Mouse (Mus musculus): ENCODE results near the gene Clybl. TPM values are rescaled to one million over a fixed set of nuclear protein-coding genes. Genes with fewer than 3 reads are reported as not detected.

The Clybl gene
- total and polyA plus RNA-seq, 3 experiments: 13.4 to 36.6 TPM; not detected in 1

- Histone ChIP-seq H3K4me3 (ENCODE audit: control insufficient read depth in 1 of 2, insufficient read depth in 1 of 2, low read depth in 2 of 2, low read length in 2 of 2) (no peak overlapping the region), H3K79me2 (ENCODE audit: control insufficient read depth, insufficient read depth, low read length, poor library complexity) (no peaks in the 10 kb centered on the region), H3K9me3 (replicated peaks; ENCODE audit: insufficient read depth, low read length) (no peaks in the 10 kb centered on the region), H3K4me1 (ENCODE audit: control insufficient read depth in 1 of 2, insufficient read depth in 2 of 2, low read length in 2 of 2) (no peaks in the 10 kb centered on the region), H3K36me3 (ENCODE audit: control insufficient read depth in 1 of 2, insufficient read depth in 2 of 2, low read length in 2 of 2) (peaks cover 0 to 3% of the 10 kb centered on the region in 2 experiments; a peak in 1 of 4 replicates), H3K9ac (ENCODE audit: control insufficient read depth, low read depth, low read length, poor library complexity, severe bottlenecking) (no peak overlapping the region), H3K27ac (ENCODE audit: control insufficient read depth, low read depth, low read length) (no peak overlapping the region), H3K27me3 (ENCODE audit: control insufficient read depth in 1 of 2, insufficient read depth in 2 of 2, low read length in 2 of 2) (no peaks in the 10 kb centered on the region)
- TF ChIP-seq MAX (IDR thresholded peaks at IDR 0.05; ENCODE audit: low read length) (no peak), TAL1 (IDR thresholded peaks at IDR 0.05; ENCODE audit: low read length) (no peak)
- no peak for DNase-seq (ENCODE audit: low read depth, low spot score)
Measured at GRCm38 (mm10) chr14:122196851-122197250, 15.3 kb downstream of the Clybl start.

GRCm38 (mm10) chr14:122200247-122200885 lies 18.9 kb downstream of the Clybl start:
- H3K27ac ChIP-seq (ENCODE audit: control insufficient read depth, low read depth, low read length): no peak overlapping the region
- no peak for TF ChIP-seq UBTF (IDR thresholded peaks at IDR 0.05; ENCODE audit: borderline replicate concordance, insufficient read depth, low read depth, low read length)
- TF ChIP-seq ZC3H11A (IDR thresholded peaks at IDR 0.05; ENCODE audit: low read depth, low read length): no peak
- no peak for TF ChIP-seq POLR2AphosphoS2 (IDR thresholded peaks at IDR 0.05; ENCODE audit: low read length)
- no peak for TF ChIP-seq MYB (IDR thresholded peaks at IDR 0.05; ENCODE audit: low read depth, low read length)
- TF ChIP-seq MAFK (IDR thresholded peaks at IDR 0.05; ENCODE audit: borderline replicate concordance, low read depth, low read length): no peak
- TF ChIP-seq EP300 (IDR thresholded peaks at IDR 0.05; ENCODE audit: low read depth in 1 of 2, low read length in 2 of 2): no peak
- no peak for TF ChIP-seq BHLHE40 (IDR thresholded peaks at IDR 0.05; ENCODE audit: borderline replicate concordance, low read depth, low read length)
- TF ChIP-seq NRF1 (IDR thresholded peaks at IDR 0.05; ENCODE audit: insufficient read depth, low read depth, low read length, poor library complexity, severe bottlenecking): no peak
- no peak for TF ChIP-seq SMC3 (IDR thresholded peaks at IDR 0.05; ENCODE audit: low read depth, low read length)
- no peak overlapping the region for H3K4me3 ChIP-seq (ENCODE audit: control insufficient read depth in 1 of 2, insufficient read depth in 1 of 2, low read depth in 2 of 2, low read length in 2 of 2)

GRCm38 (mm10) chr14:122209177-122209576 lies 27.7 kb downstream of the Clybl start:
- Histone ChIP-seq H3K4me1 (ENCODE audit: control insufficient read depth in 1 of 2, insufficient read depth in 2 of 2, low read length in 2 of 2) (no peaks in the 10 kb centered on the region; a peak in 1 of 4 replicates), H3K9ac (ENCODE audit: control insufficient read depth, low read depth, low read length, poor library complexity, severe bottlenecking) (no peak overlapping the region), H3K9me3 (replicated peaks; ENCODE audit: insufficient read depth, low read length) (no peaks in the 10 kb centered on the region), H3K36me3 (ENCODE audit: control insufficient read depth in 1 of 2, insufficient read depth in 2 of 2, low read length in 2 of 2) (no peaks in the 10 kb centered on the region; a peak in 1 of 4 replicates), H3K79me2 (ENCODE audit: control insufficient read depth, insufficient read depth, low read length, poor library complexity) (no peaks in the 10 kb centered on the region), H3K27ac (ENCODE audit: control insufficient read depth, low read depth, low read length) (no peak overlapping the region), H3K27me3 (ENCODE audit: control insufficient read depth in 1 of 2, insufficient read depth in 2 of 2, low read length in 2 of 2) (no peaks in the 10 kb centered on the region), H3K4me3 (ENCODE audit: control insufficient read depth in 1 of 2, insufficient read depth in 1 of 2, low read depth in 2 of 2, low read length in 2 of 2) (no peak overlapping the region)
- TF ChIP-seq EP300 (IDR thresholded peaks at IDR 0.05; ENCODE audit: low read depth in 1 of 2, low read length in 2 of 2) (no peak), CTCF (IDR thresholded peaks at IDR 0.05 in 2 of 3, conservative IDR thresholded peaks at IDR 0.05 in 1 of 3; ENCODE audit: control insufficient read depth in 1 of 3, insufficient read depth in 1 of 3, low read depth in 2 of 3, low read length in 3 of 3, poor library complexity in 1 of 3, severe bottlenecking in 1 of 3) (no peak), TBP (IDR thresholded peaks at IDR 0.05; ENCODE audit: low read depth, low read length) (no peak), KAT2A (conservative IDR thresholded peaks at IDR 0.05; ENCODE audit: low read depth, low read length) (no peak), GATA1 (IDR thresholded peaks at IDR 0.05; ENCODE audit: low read depth, low read length) (no peak), MAX (IDR thresholded peaks at IDR 0.05; ENCODE audit: low read length) (no peak), ZNF384 (IDR thresholded peaks at IDR 0.05; ENCODE audit: low read depth, low read length) (no peak), HCFC1 (IDR thresholded peaks at IDR 0.05; ENCODE audit: low read depth, low read length) (no peak), CHD1 (IDR thresholded peaks at IDR 0.05; ENCODE audit: low read depth, low read length) (no peak), NRF1 (IDR thresholded peaks at IDR 0.05; ENCODE audit: insufficient read depth, low read depth, low read length, poor library complexity, severe bottlenecking) (no peak), CHD2 (IDR thresholded peaks at IDR 0.05; ENCODE audit: low read length) (no peak), MAZ (IDR thresholded peaks at IDR 0.05; ENCODE audit: low read depth, low read length) (no peak), ETS1 (IDR thresholded peaks at IDR 0.05; ENCODE audit: low read depth, low read length) (no peak), SMC3 (IDR thresholded peaks at IDR 0.05; ENCODE audit: low read depth, low read length) (no peak), TAL1 (IDR thresholded peaks at IDR 0.05; ENCODE audit: low read length) (no peak)
- no peak for DNase-seq (ENCODE audit: low read depth, low spot score)

More at GRCm38 (mm10) chr14:122200247-122200885, 18.9 kb downstream of the Clybl start:
- Histone ChIP-seq H3K79me2 (ENCODE audit: control insufficient read depth, insufficient read depth, low read length, poor library complexity) (no peaks in the 10 kb centered on the region), H3K9me3 (replicated peaks; ENCODE audit: insufficient read depth, low read length) (no peaks in the 10 kb centered on the region), H3K4me1 (ENCODE audit: control insufficient read depth in 1 of 2, insufficient read depth in 2 of 2, low read length in 2 of 2) (no peaks in the 10 kb centered on the region; a peak in 2 of 4 replicates), H3K9ac (ENCODE audit: control insufficient read depth, low read depth, low read length, poor library complexity, severe bottlenecking) (no peak overlapping the region), H3K27me3 (ENCODE audit: control insufficient read depth in 1 of 2, insufficient read depth in 2 of 2, low read length in 2 of 2) (no peaks in the 10 kb centered on the region), H3K36me3 (ENCODE audit: control insufficient read depth in 1 of 2, insufficient read depth in 2 of 2, low read length in 2 of 2) (no peaks in the 10 kb centered on the region)
- no peak for DNase-seq (ENCODE audit: low read depth, low spot score)
